Mouse (Mus musculus): ENCODE measurements around the gene Pla2r1.

The Pla2r1 gene

GRCm38 (mm10) chr2:60404763-60405162 is 148.3 kb downstream of the Pla2r1 start:
- no peaks in the 10 kb centered on the region for H3K36me3 ChIP-seq (ENCODE audit: control insufficient read depth, insufficient read depth, low read length, poor library complexity, severe bottlenecking)
- no peak for DNase-seq (ENCODE audit: low read depth, low spot score)
- H3K27me3 ChIP-seq (ENCODE audit: control insufficient read depth, insufficient read depth, low read length, poor library complexity, severe bottlenecking) = no peaks in the 10 kb centered on the region; the same call in 1 of the 2 replicates

GRCm38 (mm10) chr2:60401694-60402093 is 151.4 kb downstream of the Pla2r1 start:
- no peak for DNase-seq (ENCODE audit: low read depth, low spot score)
- H3K36me3 ChIP-seq (ENCODE audit: control insufficient read depth, insufficient read depth, low read length, poor library complexity, severe bottlenecking) = no peaks in the 10 kb centered on the region
- no peaks in the 10 kb centered on the region; the same call in 1 of the 2 replicates for H3K27me3 ChIP-seq (ENCODE audit: control insufficient read depth, insufficient read depth, low read length, poor library complexity, severe bottlenecking)

- no peak for DNase-seq (ENCODE audit: low read depth, low spot score)
- H3K27me3 ChIP-seq (ENCODE audit: control insufficient read depth, insufficient read depth, low read length, poor library complexity, severe bottlenecking) = no peaks in the 10 kb centered on the region
- no peaks in the 10 kb centered on the region for H3K36me3 ChIP-seq (ENCODE audit: control insufficient read depth, insufficient read depth, low read length, poor library complexity, severe bottlenecking)
These were observed 159.3 kb downstream of the Pla2r1 start for GRCm38 (mm10) chr2:60393786-60394185.

DNA sequence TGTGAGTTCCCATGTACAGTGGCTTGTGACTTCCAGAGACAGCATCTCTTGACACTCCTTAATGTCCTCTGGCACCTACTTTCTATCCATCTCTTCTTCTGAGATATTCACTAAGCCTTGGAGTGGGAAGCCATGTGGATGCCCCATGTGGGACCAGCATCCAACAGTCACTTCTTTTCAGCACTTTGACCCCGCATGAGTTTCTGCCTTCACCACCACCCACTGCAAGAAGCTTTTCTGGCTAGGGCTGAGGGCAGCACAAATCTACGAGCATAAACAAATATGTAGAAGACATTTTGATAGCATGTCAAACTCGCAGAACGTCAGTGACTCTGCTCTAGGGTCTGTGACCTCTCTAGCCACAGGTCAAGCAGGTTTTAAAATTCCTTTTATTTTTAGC is 160.8 kb downstream of the Pla2r1 start:
- no peak for DNase-seq (ENCODE audit: low read depth, low spot score)
- H3K36me3 ChIP-seq (ENCODE audit: control insufficient read depth, insufficient read depth, low read length, poor library complexity, severe bottlenecking) = no peaks in the 10 kb centered on the region

DNA sequence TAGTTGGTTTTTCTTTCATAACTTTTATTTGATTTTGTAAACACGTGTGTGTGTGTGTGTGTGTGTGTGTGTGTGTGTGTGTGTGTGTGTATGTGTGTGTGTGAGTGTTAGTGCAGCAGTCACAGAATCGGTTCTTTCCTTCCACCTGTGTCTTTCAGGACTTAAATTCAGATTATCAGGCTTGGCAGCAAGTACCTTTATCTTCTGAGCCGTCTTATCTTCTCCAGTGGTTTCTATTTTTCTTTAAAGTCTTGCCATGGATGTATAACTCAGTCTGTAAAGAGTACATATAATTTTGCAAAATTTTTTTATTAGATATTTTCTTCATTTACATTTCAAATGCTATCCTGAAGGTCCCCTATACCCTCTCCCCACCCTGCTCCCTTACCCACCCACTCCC is 165.7 kb downstream of the Pla2r1 start:
- no peaks in the 10 kb centered on the region for H3K36me3 ChIP-seq (ENCODE audit: control insufficient read depth, insufficient read depth, low read length, poor library complexity, severe bottlenecking)
- no peaks in the 10 kb centered on the region for H3K27me3 ChIP-seq (ENCODE audit: control insufficient read depth, insufficient read depth, low read length, poor library complexity, severe bottlenecking)
- no peak for DNase-seq (ENCODE audit: low read depth, low spot score)

More for the DNA sequence above, 160.8 kb downstream of the Pla2r1 start:
- H3K27me3 ChIP-seq (ENCODE audit: control insufficient read depth, insufficient read depth, low read length, poor library complexity, severe bottlenecking) = no peaks in the 10 kb centered on the region

DNA sequence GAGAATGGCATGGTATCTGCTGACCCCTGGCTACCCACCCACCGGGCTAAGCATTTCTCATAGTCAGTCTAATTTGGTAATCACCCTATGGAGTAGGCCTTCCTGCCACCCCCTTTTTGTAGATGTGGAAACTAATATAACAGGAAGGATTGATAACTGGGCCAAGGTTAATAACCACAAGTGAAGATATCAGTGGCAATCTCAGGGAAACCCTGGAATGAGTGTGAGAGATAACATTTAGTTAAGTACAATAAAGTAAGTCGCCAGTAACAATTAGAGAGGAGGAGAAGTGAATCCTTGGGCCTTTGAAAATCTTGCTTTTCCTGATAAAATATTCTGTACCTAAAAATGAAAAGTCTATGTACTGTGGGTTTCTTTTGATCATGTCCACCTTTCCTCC is 166.3 kb downstream of the Pla2r1 start:
- Histone ChIP-seq H3K27me3 (ENCODE audit: control insufficient read depth, insufficient read depth, low read length, poor library complexity, severe bottlenecking) (no peaks in the 10 kb centered on the region), H3K36me3 (ENCODE audit: control insufficient read depth, insufficient read depth, low read length, poor library complexity, severe bottlenecking) (no peaks in the 10 kb centered on the region)
- DNase-seq (ENCODE audit: low read depth, low spot score) = no peak

GRCm38 (mm10) chr2:60384763-60385085 is 168.4 kb downstream of the Pla2r1 start:
- Histone ChIP-seq H3K27me3 (ENCODE audit: control insufficient read depth, insufficient read depth, low read length, poor library complexity, severe bottlenecking) (no peaks in the 10 kb centered on the region), H3K36me3 (ENCODE audit: control insufficient read depth, insufficient read depth, low read length, poor library complexity, severe bottlenecking) (no peaks in the 10 kb centered on the region)
- no peak for DNase-seq (ENCODE audit: low read depth, low spot score)

- no peaks in the 10 kb centered on the region for H3K27me3 ChIP-seq (ENCODE audit: control insufficient read depth, insufficient read depth, low read length, poor library complexity, severe bottlenecking)
- no peaks in the 10 kb centered on the region for H3K36me3 ChIP-seq (ENCODE audit: control insufficient read depth, insufficient read depth, low read length, poor library complexity, severe bottlenecking)
- no peak for DNase-seq (ENCODE audit: low read depth, low spot score)
These were observed 168.9 kb downstream of the Pla2r1 start for GRCm38 (mm10) chr2:60384083-60384762.

- H3K36me3 ChIP-seq (ENCODE audit: control insufficient read depth, insufficient read depth, low read length, poor library complexity, severe bottlenecking) = no peaks in the 10 kb centered on the region
- peak; percentile 85 for DNase-seq (ENCODE audit: low read depth, low spot score)
- no peaks in the 10 kb centered on the region for H3K27me3 ChIP-seq (ENCODE audit: control insufficient read depth, insufficient read depth, low read length, poor library complexity, severe bottlenecking)
These were observed 170.0 kb downstream of the Pla2r1 start, which contains the start of gene Ly75 for GRCm38 (mm10) chr2:60382858-60383669. Gene Ly75, minus strand, starts transcription at chr2:60383303.

GRCm38 (mm10) chr2:60382346-60382745 is 170.8 kb downstream of the Pla2r1 start:
- H3K27me3 ChIP-seq (ENCODE audit: control insufficient read depth, insufficient read depth, low read length, poor library complexity, severe bottlenecking) = no peaks in the 10 kb centered on the region
- H3K36me3 ChIP-seq (ENCODE audit: control insufficient read depth, insufficient read depth, low read length, poor library complexity, severe bottlenecking) = no peaks in the 10 kb centered on the region
- peak; percentile 53 for DNase-seq (ENCODE audit: low read depth, low spot score)

DNA sequence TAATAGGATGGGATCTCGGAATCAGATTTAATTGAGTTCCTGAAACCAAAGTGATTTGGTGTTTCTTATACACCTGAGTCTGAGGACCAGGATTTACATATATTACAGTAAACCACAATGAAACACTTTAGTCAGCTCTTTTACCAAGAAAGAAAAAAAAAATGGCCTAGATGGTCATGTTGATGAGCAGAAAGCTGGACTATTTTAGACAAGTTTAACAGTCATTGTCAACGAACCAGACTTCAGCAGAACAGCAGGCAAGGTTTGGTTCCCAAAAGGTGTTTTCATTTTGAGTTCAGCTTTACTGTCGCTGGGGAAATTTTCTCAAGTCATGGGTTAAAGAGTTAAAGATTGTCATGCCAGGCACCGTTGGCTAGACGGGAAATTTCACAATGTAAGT is 175.8 kb downstream of the Pla2r1 start:
- Histone ChIP-seq H3K36me3 (ENCODE audit: control insufficient read depth, insufficient read depth, low read length, poor library complexity, severe bottlenecking) (peaks cover 2% of the 10 kb centered on the region; the same call in 1 of the 2 replicates), H3K27me3 (ENCODE audit: control insufficient read depth, insufficient read depth, low read length, poor library complexity, severe bottlenecking) (no peaks in the 10 kb centered on the region)
- no peak for DNase-seq (ENCODE audit: low read depth, low spot score)

- Histone ChIP-seq H3K27me3 (ENCODE audit: control insufficient read depth, insufficient read depth, low read length, poor library complexity, severe bottlenecking) (no peaks in the 10 kb centered on the region), H3K36me3 (ENCODE audit: control insufficient read depth, insufficient read depth, low read length, poor library complexity, severe bottlenecking) (peaks cover 2% of the 10 kb centered on the region; the same call in 1 of the 2 replicates)
- DNase-seq (ENCODE audit: low read depth, low spot score) = no peak
These were observed 177.4 kb downstream of the Pla2r1 start for GRCm38 (mm10) chr2:60375608-60376107.

- no peaks in the 10 kb centered on the region for H3K27me3 ChIP-seq (ENCODE audit: control insufficient read depth, insufficient read depth, low read length, poor library complexity, severe bottlenecking)
- peaks cover 2% of the 10 kb centered on the region; the same call in 1 of the 2 replicates for H3K36me3 ChIP-seq (ENCODE audit: control insufficient read depth, insufficient read depth, low read length, poor library complexity, severe bottlenecking)
- DNase-seq (ENCODE audit: low read depth, low spot score) = no peak
These were observed 178.0 kb downstream of the Pla2r1 start for GRCm38 (mm10) chr2:60375126-60375525.

GRCm38 (mm10) chr2:60370188-60370587 is 182.9 kb downstream of the Pla2r1 start:
- no peak for DNase-seq (ENCODE audit: low read depth, low spot score)
- Histone ChIP-seq H3K36me3 (ENCODE audit: control insufficient read depth, insufficient read depth, low read length, poor library complexity, severe bottlenecking) (peaks cover 6% of the 10 kb centered on the region; the same call in 1 of the 2 replicates), H3K27me3 (ENCODE audit: control insufficient read depth, insufficient read depth, low read length, poor library complexity, severe bottlenecking) (no peaks in the 10 kb centered on the region)

DNA sequence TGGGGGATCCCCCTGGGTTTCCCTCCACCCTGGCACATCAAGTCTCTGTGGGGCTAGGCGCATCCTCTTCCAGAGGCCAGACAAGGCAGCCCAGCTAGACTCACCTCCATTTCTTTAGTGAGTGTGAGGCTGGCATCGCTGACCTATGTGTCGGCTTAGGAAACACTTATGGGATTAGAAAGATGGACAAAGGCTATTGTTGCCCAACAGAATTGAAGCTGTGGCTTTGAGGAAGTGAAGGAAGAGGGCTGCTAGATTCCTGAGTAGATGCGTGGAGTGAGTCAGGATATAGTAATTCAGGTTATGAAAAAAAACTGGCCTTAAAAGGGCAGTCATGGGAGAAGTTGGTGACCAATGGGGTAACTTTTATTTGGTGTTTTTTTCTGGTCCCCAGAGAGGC is 183.7 kb downstream of the Pla2r1 start:
- Histone ChIP-seq H3K36me3 (ENCODE audit: control insufficient read depth, insufficient read depth, low read length, poor library complexity, severe bottlenecking) (peaks cover 6% of the 10 kb centered on the region; the same call in 1 of the 2 replicates), H3K27me3 (ENCODE audit: control insufficient read depth, insufficient read depth, low read length, poor library complexity, severe bottlenecking) (no peaks in the 10 kb centered on the region)
- DNase-seq (ENCODE audit: low read depth, low spot score) = no peak

All from splenic B cell, adult 2 months (primary cell).